Mouse (Mus musculus) hematopoietic stem cell, adult 5-6 weeks (primary cell): ENCODE data around the gene Sh2d1a. TPM values are rescaled to one million over a fixed set of nuclear protein-coding genes. Genes with fewer than 3 reads are reported as not detected.

Experiments used
- total RNA-seq: library from RNA; stranded (forward); fragments of 172-1452, 232-1000 nt; gene quantifications from 2 replicates; pipeline ENCODE4 v1.2.3, GENCODE M21; 2017

Gene Sh2d1a
- total RNA-seq, 1 experiment from 2014 or later = not detected

Other genes starting within 250 kb of the Sh2d1a start
- gene Tex13c2, start 12.8 kb upstream of the Sh2d1a start, total RNA-seq = not detected in 2 replicates